Mouse (Mus musculus) layer of hippocampus, adult 9-10 months (tissue): ENCODE data around the gene Ktn1.
A peak's percentile ranks its signal among the peaks of the same experiment; 100 is the strongest.

Source experiments
- DNase-seq: peaks from one replicate; pipeline ENCODE4 v3.0.0; 2022; ENCODE audit warnings: low spot score

Gene Ktn1

GRCm38 (mm10) chr14:47665061-47665778 is 17.0 kb downstream of the Ktn1 start:
- DNase-seq = no peak

DNA sequence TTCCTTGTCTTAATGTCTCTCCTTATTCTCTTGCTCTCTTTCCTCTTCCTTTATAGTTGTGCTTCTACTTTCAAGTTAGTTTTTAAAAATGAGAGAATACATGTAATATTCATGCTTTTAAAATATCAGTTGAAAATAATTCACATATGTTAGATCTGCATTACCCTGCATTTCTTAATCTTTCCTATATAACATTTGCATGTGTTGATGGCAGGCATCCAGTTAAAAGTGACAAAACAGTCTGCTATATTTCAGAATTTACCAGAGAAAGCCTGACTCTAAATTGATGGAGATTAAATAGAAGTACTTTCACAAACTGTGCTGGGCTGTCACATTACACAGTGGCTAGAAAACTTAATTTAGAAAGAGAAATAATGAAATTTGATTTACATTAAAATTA is 19.8 kb downstream of the Ktn1 start:
- DNase-seq = no peak

- no peak for DNase-seq
Observed at GRCm38 (mm10) chr14:47682886-47683285, 34.6 kb downstream of the Ktn1 start.

DNA sequence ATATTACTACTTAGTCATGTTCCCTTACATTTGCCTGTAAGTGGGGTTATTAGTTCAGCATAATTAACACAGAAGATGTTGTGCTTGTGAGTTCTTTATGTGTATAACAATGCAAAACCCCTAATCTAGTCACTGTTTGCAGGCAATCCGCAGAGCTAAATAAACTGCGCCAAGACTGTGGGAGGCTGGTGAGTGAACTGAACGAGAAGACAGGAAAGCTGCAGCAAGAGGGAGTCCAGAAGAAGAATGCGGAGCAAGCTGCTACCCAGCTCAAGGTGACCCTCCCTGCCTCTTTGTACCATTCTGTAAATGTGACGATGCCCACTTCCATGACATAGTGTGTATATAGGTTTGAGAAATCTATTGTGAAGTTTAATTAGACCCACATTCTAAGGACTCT is 36.3 kb downstream of the Ktn1 start:
- no peak for DNase-seq

GRCm38 (mm10) chr14:47699126-47699525 is 50.9 kb downstream of the Ktn1 start:
- no peak for DNase-seq

DNA sequence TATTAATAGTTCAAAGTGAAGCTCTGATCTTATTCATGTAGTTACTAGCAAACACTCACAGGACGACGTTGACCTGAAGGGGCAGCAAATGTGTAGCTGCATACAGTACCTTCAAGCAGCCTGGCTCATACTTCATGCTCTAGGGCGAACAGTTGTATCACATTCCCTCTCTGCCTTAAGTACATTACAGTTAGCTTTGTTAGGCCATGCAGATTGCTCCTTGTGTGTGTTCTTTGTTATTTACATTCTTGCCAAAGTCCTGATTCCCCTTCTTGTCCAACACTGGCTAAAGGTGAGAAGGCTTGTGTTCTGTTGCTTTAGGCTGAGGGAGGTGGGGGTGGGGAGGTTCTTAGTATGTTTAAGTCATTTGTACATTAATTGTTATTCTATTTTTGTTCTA is 61.3 kb downstream of the Ktn1 start:
- DNase-seq = no peak

- no peak for DNase-seq
Observed at GRCm38 (mm10) chr14:47715771-47716170, 67.5 kb downstream of the Ktn1 start.

DNA sequence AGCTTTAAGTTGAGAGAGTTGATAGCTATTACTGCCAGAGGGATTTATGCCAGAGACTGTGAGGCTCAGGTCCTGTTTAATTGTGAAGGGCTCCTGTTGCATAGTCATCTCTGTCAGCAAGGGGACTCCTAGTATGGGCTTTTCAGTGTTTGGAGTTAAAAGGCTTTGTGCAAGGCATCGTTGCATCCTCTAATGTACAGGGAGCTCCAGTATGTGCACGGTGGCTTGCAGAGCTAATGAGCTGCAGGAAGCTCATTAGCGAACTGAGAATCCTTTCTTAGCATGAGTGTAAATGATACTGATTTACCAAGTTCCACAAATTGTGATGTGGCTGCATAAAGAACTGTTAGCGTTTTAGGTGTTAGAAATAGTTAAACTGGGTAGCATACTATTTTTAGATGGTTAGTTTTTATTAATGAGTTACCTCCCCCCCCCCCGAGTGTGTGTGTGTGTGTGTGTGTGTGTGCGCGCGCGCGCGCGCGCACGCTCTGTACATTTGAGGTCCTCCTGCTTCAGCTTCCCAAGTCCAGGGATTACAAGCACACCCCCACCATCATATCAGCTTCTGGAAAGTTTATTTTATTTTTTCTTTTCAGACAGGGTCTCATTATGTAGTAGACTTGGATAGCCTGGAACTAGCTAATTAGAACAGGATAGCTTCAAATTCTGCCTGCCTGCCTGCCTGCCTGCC is 69.8 kb downstream of the Ktn1 start:
- DNase-seq = no peak

GRCm38 (mm10) chr14:47720023-47720422 is 71.8 kb downstream of the Ktn1 start:
- DNase-seq = no peak

DNA sequence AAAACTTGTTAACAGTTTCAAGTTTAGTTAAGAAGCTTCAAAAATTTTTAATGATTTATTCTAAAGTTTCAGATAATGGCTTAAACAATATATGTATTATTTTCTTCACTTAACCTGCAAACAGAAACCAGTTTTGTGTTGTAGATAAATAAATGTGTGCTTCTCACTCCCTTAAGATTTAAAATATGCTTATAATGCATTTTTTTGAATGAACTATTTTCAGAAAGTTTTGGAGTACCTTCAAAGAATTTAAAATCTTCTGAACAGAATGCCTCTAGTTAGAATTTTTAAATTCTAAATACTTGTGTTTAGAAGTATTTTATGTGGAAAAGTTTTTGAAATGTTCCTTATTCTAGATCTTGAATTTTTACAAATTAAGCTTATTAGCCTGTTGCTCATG is 74.8 kb downstream of the Ktn1 start:
- no peak for DNase-seq

DNA sequence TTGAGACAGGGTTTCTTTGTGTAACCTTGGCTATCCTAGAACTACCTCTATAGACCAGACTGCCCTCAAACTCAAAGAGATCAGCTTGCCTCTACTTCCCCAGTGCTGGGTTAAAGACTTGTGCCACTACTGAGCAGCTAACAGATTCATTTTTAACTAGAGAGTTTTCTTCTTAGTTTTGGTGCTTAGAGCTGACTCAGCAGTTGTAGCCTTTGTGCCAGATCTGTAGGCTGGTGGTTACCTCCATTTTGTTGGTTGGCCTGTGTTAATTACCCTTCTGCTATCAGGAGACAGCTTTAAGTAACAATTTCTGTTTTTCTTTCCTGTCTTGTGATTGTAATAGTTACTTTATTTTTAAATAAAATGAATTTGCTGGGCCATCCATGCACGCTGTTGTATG is 80.3 kb downstream of the Ktn1 start:
- no peak for DNase-seq

DNA sequence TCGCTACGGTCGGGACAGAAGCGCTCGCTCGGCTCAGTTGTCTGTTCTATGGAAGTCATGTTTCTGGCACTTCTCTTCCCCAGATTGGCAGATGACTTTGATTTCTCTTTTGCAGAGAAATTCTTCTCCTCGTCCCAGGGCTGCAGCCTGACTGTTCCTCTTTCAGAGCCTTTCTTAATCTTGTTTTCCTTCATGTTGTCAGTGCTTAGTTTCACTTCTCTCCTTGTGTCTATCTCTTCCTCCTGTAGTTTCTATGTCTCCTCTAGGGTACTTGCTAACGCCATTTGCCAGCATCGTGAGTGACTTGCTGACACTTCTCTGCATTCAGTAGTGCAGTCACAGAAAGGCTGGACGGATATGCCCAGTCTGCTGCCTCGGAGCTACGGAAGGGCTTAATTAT is 87.1 kb downstream of the Ktn1 start:
- DNase-seq = no peak

DNA sequence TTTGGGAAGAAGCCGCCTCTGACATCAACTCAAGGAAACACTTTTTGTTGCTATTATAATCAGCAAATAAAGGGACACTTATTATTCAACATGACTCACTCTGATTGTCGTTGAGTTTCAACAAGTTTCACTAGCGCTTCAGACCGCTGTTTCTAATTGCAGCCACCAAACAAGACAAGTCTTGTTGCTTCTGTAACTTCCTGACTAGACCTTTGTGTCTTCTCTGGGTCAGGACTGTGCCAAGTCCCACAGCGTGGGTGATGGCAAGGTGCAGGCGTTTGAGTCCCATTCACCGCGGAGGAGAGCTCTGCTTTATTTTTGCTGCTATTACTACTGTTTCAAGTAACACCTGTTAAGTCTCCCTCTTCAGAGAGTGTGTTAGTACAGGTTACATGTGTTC is 88.2 kb downstream of the Ktn1 start:
- DNase-seq = no peak

DNA sequence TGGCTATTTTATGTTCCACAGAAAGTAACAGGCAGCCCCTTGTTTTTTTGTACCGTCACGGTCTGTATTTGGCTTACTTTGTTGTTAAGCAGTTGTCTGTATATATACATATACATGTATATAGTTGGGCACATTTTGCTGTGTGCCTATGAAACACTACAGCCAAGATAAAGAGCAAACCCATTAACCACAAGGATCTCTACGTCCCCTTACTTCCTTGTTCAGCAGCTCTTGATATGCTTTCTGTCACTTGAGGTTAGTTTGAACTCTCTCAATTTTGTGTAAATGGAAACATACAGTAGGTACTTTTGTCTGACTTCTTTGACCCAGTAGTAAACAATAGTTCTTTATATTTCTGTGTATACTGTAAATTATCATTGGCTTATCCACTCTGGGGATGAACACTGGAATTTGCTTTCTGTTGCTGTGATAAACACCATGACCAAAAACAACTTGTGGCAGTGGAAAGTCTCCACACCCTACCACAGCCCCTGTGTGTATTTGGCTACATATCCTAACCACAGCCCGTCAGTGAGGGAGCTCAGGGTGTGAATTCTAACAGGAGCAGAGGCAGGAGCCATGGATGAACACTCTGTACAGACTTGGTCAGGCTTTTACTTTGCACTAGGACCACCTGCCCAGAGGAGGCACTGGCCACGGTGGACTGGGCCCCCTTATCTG is 92.2 kb downstream of the Ktn1 start:
- DNase-seq = no peak

DNA sequence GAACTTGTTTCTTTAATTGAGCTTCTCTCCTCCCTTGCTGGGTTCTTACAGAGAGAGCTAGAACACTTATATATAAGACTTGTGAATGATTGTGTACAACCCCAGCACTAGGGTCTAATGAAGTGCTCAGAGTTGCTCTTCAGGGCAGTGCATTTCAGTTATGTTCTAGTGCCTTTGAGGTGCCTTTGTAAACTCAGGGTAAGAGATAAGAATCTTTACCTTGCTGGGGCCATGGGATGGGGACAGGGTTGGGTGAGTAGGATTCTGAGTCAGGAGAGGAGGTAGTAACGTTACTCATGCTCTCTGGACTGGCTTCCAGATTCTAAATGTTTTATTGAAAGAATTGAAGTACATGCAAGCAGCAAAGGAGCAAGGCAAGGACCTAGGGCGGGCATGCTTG is 92.8 kb downstream of the Ktn1 start:
- no peak for DNase-seq

GRCm38 (mm10) chr14:47742674-47743073 is 94.4 kb downstream of the Ktn1 start:
- no peak for DNase-seq

- no peak for DNase-seq
Observed at GRCm38 (mm10) chr14:47745086-47745485, 96.8 kb downstream of the Ktn1 start.

DNA sequence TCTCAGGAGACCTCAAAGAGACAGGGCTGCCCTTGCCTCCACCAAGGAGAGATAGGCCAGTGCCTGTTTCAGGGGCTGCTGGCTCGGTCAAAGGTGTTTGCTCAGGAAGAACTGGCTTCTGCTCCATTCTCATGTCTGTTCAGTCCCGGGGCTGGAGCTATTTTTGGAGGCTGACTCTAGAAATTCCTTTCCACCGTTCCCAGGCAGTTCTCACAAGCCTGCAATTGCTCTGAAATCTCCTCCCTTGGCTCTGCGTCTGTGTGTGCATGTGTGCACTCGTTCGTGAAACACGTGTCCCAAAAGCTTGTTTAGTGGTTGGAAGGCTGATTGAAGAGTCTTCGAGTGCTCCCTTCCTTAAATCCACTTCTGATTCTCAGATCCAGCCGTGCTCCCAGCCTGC is 99.3 kb downstream of the Ktn1 start:
- DNase-seq = no peak

GRCm38 (mm10) chr14:47748714-47749113 is 100.5 kb downstream of the Ktn1 start:
- DNase-seq = no peak

DNA sequence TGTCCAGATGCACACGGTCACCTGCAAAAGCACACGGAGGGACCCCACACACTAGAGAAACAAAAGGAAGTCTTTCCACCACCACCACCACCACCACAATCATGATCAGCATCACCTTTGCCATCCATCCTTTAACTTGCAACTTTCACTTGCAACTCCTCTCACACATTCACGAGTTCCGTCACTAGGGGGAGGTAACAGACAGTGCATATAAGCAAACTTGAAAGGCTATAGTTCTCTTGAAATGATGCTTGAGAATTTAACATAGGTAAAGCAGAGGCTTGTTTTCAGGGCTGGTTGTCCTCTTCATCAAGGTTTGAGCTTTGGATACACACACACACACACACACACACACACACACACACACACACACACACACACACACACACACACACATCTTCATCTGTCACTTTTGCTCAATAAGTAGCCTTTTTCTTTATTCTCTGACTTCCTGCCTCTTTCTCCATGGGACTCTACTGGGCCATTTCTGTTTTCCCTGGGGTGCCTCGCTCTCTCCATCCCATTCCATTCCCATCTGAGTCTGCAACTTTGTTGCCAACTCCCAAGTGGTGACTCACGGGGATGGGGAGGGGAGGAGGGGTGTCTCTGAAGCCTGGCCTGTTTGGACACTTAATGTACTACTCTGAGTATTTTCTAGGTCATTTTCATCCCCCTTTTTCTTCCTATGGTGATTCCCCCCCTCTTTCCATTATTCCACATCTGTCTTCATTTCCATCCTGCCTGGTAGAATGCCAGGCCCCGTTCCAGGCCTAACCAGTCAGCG is 103.4 kb downstream of the Ktn1 start:
- peak; percentile 76 for DNase-seq

GRCm38 (mm10) chr14:47753561-47753960 is 105.3 kb downstream of the Ktn1 start:
- DNase-seq = no peak

GRCm38 (mm10) chr14:47754253-47754897 is 106.1 kb downstream of the Ktn1 start:
- no peak for DNase-seq
